Mouse (Mus musculus): ENCODE data around the gene Xrcc1. TPM values are rescaled to one million over a fixed set of nuclear protein-coding genes. Genes with fewer than 3 reads are reported as not detected.
A peak's percentile ranks its signal among the peaks of the same experiment; 100 is the strongest.

Gene Xrcc1
- polyA plus RNA-seq, 1 experiment: 52.3 TPM

DNA sequence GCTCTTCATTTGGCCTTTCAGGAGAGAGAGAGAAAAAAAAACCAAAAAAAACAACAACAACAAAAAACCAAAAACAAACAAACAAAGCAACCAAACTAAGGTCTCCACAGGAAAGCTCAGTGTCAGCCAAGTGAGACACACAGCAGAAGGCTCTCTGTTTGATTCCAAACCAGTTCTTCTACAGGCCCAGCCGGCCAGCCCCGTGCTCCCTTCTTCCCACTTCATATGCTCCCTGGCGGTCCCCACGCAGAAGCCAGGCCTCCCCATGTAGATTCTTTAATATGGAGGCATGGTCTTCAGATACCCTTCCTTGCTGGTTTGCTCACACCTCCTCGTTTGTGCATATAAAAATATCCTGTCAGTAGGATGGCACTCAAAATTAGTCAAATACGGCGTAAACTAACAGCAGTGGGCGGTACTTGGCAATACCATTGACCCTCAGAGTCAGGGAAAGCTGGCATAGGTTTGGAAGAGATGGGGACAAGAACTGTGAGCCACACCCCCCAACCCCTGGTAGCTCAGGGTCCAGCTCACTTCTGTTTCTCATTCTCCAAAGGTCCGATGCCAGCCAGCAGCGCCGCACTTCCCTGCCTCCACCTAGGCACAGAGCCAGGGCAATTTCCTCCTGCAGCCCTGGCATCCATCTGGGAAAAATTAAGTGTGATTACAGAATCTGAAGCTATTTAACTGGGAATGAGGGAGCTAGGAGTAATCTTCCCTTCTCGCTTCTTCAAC is 20.2 kb upstream of the Xrcc1 start:
- no peak for DNase-seq (ENCODE audit: low read depth in 1 of 2, low spot score in 2 of 2)
- Histone ChIP-seq H3K36me3 (ENCODE audit: control insufficient read depth, insufficient read depth, low read length) (no peaks in the 10 kb centered on the region), H3K27me3 (ENCODE audit: control insufficient read depth, insufficient read depth, low read length) (no peaks in the 10 kb centered on the region), H3K27ac (ENCODE audit: insufficient read depth, low read length) (no peak overlapping the region), H3K4me1 (ENCODE audit: control insufficient read depth, insufficient read depth, insufficient read length) (no peaks in the 10 kb centered on the region), H3K4me3 (ENCODE audit: extremely low read depth, insufficient read depth, insufficient read length) (no peak overlapping the region)
- 89% methylated on average over 12 of the region's 12 CpGs for WGBS
- TF ChIP-seq CTCF (IDR thresholded peaks at IDR 0.05; ENCODE audit: extremely low read depth, insufficient read depth, insufficient read length, insufficient replicate concordance) (no peak), POLR2A (IDR thresholded peaks at IDR 0.05; ENCODE audit: low read depth, low read length) (no peak)

DNA sequence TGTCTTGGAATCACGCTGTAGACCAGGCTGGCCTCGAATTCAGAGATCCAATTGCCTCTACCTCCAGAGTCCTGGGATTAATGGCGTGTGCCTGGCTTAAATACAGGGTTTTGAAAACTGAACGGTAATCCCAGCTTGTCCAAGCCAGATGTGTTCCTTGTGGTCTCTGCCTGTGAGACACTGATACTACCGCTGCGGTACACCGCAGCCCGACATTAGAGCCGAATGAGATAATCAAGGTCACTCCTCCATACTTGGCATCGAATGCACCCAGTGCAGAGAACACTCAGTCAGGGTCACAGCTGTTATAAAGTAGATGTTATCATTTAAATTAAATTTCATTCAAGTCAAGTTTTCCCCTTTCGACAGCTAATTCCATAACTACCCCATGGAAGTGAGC is 17.2 kb upstream of the Xrcc1 start:
- no peak overlapping the region for H3K27ac ChIP-seq (ENCODE audit: insufficient read depth, low read length)
- no peak overlapping the region for H3K4me3 ChIP-seq (ENCODE audit: extremely low read depth, insufficient read depth, insufficient read length)
- peaks cover 8% of the 10 kb centered on the region for H3K36me3 ChIP-seq (ENCODE audit: control insufficient read depth, insufficient read depth, low read length)
- H3K27me3 ChIP-seq (ENCODE audit: control insufficient read depth, insufficient read depth, low read length): no peaks in the 10 kb centered on the region
- 85% methylated on average over 11 of the region's 11 CpGs for WGBS
- no peak for DNase-seq (ENCODE audit: low read depth in 1 of 2, low spot score in 2 of 2)
- H3K4me1 ChIP-seq (ENCODE audit: control insufficient read depth, insufficient read depth, insufficient read length): no peaks in the 10 kb centered on the region
- no peak for TF ChIP-seq POLR2A (IDR thresholded peaks at IDR 0.05; ENCODE audit: low read depth, low read length)
- no peak for TF ChIP-seq CTCF (IDR thresholded peaks at IDR 0.05; ENCODE audit: extremely low read depth, insufficient read depth, insufficient read length, insufficient replicate concordance)

- 48% methylated on average over 11 of the region's 11 CpGs for WGBS
- no peak for DNase-seq (ENCODE audit: low read depth in 1 of 2, low spot score in 2 of 2)
- TF ChIP-seq POLR2A (IDR thresholded peaks at IDR 0.05; ENCODE audit: low read depth, low read length): no peak
- no peak for TF ChIP-seq CTCF (IDR thresholded peaks at IDR 0.05; ENCODE audit: extremely low read depth, insufficient read depth, insufficient read length, insufficient replicate concordance)
- peaks cover 14% of the 10 kb centered on the region for H3K36me3 ChIP-seq (ENCODE audit: control insufficient read depth, insufficient read depth, low read length)
- no peaks in the 10 kb centered on the region for H3K27me3 ChIP-seq (ENCODE audit: control insufficient read depth, insufficient read depth, low read length)
- peak overlapping the region; percentile 72; the same call in 1 of the 2 replicates for H3K4me3 ChIP-seq (ENCODE audit: extremely low read depth, insufficient read depth, insufficient read length)
- no peak overlapping the region for H3K27ac ChIP-seq (ENCODE audit: insufficient read depth, low read length)
- no peaks in the 10 kb centered on the region for H3K4me1 ChIP-seq (ENCODE audit: control insufficient read depth, insufficient read depth, insufficient read length)
Measured at GRCm38 (mm10) chr7:24529580-24529979, 16.5 kb upstream of the Xrcc1 start.

DNA sequence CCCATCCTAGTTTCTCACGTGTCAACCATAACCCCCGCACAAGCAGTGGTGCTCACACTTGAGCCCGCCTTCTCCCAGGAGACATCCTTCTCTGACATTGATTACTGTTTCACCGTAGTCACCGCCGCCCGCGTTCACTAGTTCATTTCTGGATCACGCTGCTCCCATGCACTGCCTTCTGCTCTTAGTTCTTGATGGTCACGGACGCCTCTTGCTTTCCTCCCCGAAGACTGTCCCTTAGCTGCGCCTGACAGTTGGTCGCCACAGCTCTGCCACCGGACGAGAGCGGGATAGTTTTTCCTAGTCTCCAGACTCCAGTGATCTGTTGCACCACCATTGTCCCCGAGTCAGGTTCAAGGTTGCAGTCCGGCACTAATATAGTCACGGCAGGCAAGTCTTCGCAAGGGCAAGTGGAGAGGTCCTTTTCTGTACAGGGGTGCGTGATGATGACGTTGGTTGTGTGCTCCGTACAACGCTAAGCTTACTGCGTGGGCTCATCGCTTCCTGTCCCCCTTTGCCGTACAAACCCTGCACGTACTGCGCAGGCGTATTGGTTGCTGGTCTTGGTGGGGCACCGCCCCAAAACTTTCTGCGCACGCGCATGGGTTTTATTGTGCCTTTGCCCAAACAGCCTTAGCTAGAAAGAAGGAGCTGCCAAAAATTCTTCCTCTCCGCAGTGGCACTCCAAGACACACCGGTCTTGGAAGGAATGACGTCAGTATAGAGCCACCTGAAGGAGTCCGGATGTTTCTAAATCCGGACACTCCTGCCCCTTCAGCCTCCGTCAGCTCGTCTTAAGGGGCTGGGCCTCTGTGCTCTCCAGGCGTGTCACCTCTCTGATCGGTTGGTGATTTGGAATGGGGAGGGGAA is 15.8 kb upstream of the Xrcc1 start, which contains the start of gene Irgq:
Irgq (plus strand) TSS at position 628 of the 870 bp plus-strand sequence.
- TF ChIP-seq CTCF (IDR thresholded peaks at IDR 0.05; ENCODE audit: extremely low read depth, insufficient read depth, insufficient read length, insufficient replicate concordance) (no peak), POLR2A (IDR thresholded peaks at IDR 0.05; ENCODE audit: low read depth, low read length) (no peak)
- Histone ChIP-seq H3K36me3 (ENCODE audit: control insufficient read depth, insufficient read depth, low read length) (peaks cover 15% of the 10 kb centered on the region), H3K27ac (ENCODE audit: insufficient read depth, low read length) (peak within 1 kb of the TSS; percentile 91), H3K4me3 (ENCODE audit: extremely low read depth, insufficient read depth, insufficient read length) (peak within 1 kb of the TSS; percentile 75), H3K27me3 (ENCODE audit: control insufficient read depth, insufficient read depth, low read length) (no peaks in the 10 kb centered on the region), H3K4me1 (ENCODE audit: control insufficient read depth, insufficient read depth, insufficient read length) (no peaks in the 10 kb centered on the region)
- under 1% methylated on average over 44 of the region's 44 CpGs for WGBS
- DNase-seq (ENCODE audit: low read depth in 1 of 2, low spot score in 2 of 2): peak; percentile 99 to 100

DNA sequence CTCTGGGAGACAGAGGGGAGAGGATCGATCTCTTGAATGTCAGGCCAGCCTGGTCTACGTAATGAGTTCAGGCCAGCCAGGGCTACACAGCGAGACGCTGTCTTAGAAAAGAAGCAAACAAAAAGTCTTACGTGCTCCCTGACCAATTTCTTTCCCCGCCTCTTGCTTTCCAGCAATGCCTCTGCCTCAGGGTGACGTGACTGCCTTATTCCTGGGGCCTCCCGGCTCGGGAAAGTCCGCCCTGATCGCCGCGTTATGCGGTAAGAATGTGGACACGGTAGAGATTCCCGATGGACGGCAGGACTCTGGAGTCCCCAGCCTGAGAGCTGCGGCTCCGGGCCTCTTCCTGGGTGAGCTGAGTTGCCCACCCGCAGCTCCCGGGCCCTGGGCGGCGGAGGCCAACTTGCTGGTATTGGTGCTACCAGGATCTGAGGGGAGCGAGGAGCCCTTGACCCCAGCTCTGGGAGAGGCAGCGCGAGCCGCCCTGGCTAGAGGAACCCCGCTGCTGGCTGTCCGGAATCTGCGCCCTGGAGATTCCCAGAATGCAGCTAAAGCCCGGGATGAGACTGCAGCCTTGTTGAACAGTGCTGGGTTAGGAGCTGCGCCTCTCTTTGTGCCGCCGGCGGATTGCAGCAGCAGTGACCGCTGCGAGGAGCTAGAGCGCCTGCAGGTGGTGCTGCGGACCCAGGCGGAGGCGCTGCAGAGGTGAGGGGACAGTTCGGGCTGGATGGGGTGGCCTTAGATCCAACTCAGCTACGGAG is 14.7 kb upstream of the Xrcc1 start:
- Histone ChIP-seq H3K4me3 (ENCODE audit: extremely low read depth, insufficient read depth, insufficient read length) (peak overlapping the region; percentile 75), H3K27me3 (ENCODE audit: control insufficient read depth, insufficient read depth, low read length) (no peaks in the 10 kb centered on the region), H3K27ac (ENCODE audit: insufficient read depth, low read length) (peak overlapping the region; percentile 84), H3K36me3 (ENCODE audit: control insufficient read depth, insufficient read depth, low read length) (peaks cover 20% of the 10 kb centered on the region), H3K4me1 (ENCODE audit: control insufficient read depth, insufficient read depth, insufficient read length) (no peaks in the 10 kb centered on the region)
- DNase-seq (ENCODE audit: low read depth in 1 of 2, low spot score in 2 of 2): peak in 1 of 2 experiments; percentile 72
- 2% methylated on average over 43 of the region's 43 CpGs for WGBS
- peak; percentile 78 for TF ChIP-seq CTCF (IDR thresholded peaks at IDR 0.05; ENCODE audit: extremely low read depth, insufficient read depth, insufficient read length, insufficient replicate concordance)
- no peak for TF ChIP-seq POLR2A (IDR thresholded peaks at IDR 0.05; ENCODE audit: low read depth, low read length)

DNA sequence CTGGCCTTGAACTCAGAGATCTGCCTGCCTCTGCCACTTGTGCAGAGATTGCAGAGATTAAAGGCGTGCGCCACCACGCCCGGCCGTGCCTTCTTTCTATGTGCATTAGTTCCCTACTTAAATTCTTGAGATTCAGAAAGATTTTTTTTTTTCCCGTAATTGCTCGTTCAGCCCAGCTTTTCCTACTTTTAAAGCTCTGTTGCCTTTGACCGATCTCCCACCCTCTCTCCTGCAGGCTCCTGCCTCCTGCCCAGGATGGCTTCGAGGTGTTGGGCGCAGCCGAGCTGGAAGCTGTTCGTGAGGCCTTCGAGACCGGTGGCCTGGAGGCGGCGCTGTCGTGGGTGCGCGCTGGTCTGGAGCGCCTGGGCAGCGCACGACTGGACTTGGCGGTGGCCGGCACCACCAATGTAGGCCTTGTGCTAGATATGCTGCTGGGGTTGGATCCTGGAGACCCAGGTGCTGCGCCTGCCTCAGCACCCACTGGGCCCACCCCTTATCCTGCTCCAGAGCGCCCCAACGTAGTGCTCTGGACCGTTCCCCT is 13.0 kb upstream of the Xrcc1 start:
- 98% methylated on average over 28 of the region's 28 CpGs for WGBS
- Histone ChIP-seq H3K27ac (ENCODE audit: insufficient read depth, low read length) (no peak overlapping the region), H3K36me3 (ENCODE audit: control insufficient read depth, insufficient read depth, low read length) (peaks cover 20% of the 10 kb centered on the region), H3K4me3 (ENCODE audit: extremely low read depth, insufficient read depth, insufficient read length) (no peak overlapping the region), H3K4me1 (ENCODE audit: control insufficient read depth, insufficient read depth, insufficient read length) (no peaks in the 10 kb centered on the region), H3K27me3 (ENCODE audit: control insufficient read depth, insufficient read depth, low read length) (no peaks in the 10 kb centered on the region)
- DNase-seq (ENCODE audit: low read depth in 1 of 2, low spot score in 2 of 2): no peak
- no peak for TF ChIP-seq CTCF (IDR thresholded peaks at IDR 0.05; ENCODE audit: extremely low read depth, insufficient read depth, insufficient read length, insufficient replicate concordance)
- TF ChIP-seq POLR2A (IDR thresholded peaks at IDR 0.05; ENCODE audit: low read depth, low read length): no peak

All from spleen, adult 2 months (tissue).